Mouse (Mus musculus) spleen, adult 2 months (tissue): ENCODE results near the gene Tmem59l. TPM values are rescaled to one million over a fixed set of nuclear protein-coding genes. Genes with fewer than 3 reads are reported as not detected.
A peak's percentile ranks its signal among the peaks of the same experiment; 100 is the strongest.

ENCODE experiments used
- DNase-seq, 2 experiments: peaks; one replicate each; pipeline versions ENCODE4 v3.0.0 to v3.0.0-alpha.2; 2012 to 2021; ENCODE audit warnings: low spot score in 2 of 2, low read depth in 1 of 2
- H3K27ac ChIP-seq: fragments of 200-500 bp; 2 replicates; pipeline ENCODE4 v1.5.1; 2012; ENCODE audit warnings: low read length, inconsistent platforms; ENCODE audit not compliant: insufficient read depth
- H3K27me3 ChIP-seq: fragments of 200-500 bp; 2 replicates; pipeline ENCODE4 v1.6.1; 2012; ENCODE audit warnings: mild to moderate bottlenecking, moderate library complexity, low read length, inconsistent platforms; ENCODE audit not compliant: control insufficient read depth, insufficient read depth
- H3K36me3 ChIP-seq: fragments of 200-500 bp; 2 replicates; pipeline ENCODE4 v1.6.1; 2012; ENCODE audit warnings: mild to moderate bottlenecking, low read length, inconsistent platforms; ENCODE audit not compliant: control insufficient read depth, insufficient read depth
- H3K4me1 ChIP-seq: fragments of 200-500 bp; 2 replicates; pipeline ENCODE4 v1.6.1; 2011; ENCODE audit warnings: inconsistent platforms; ENCODE audit not compliant: control insufficient read depth, insufficient read depth, insufficient read length
- H3K4me3 ChIP-seq: fragments of 200-500 bp; 2 replicates; pipeline ENCODE4 v1.5.1; 2011; ENCODE audit warnings: mild to moderate bottlenecking, inconsistent platforms; ENCODE audit not compliant: insufficient read depth, insufficient read length; ENCODE audit errors: extremely low read depth
- CTCF ChIP-seq: fragments of 200-500 bp; IDR thresholded peaks from 2 replicates; pipeline ENCODE4 v1.5.1; 2011; ENCODE audit warnings: mild to moderate bottlenecking, inconsistent platforms; ENCODE audit not compliant: insufficient read depth, insufficient read length, insufficient replicate concordance; ENCODE audit errors: extremely low read depth
- POLR2A ChIP-seq: fragments of 200-500 bp; IDR thresholded peaks from 2 replicates; pipeline ENCODE4 v1.6.1; 2011; ENCODE audit warnings: low read depth, low read length, inconsistent platforms
- WGBS: fragments of 180-500 bp; shearing (Covaris S2); methylation state at CpG from one replicate; pipeline ENCODE4 v1.1.7; 2018; 5-methylcytosine and 5-hydroxymethylcytosine counted together
- polyA plus RNA-seq: library from polyadenylated mRNA; depleted of rRNA; stranded (reverse); fragments of >200 nt; gene quantifications from 2 replicates; pipeline ENCODE4 v1.2.3, GENCODE M21; 2012

Gene Tmem59l
- polyA plus RNA-seq, 1 experiment = not detected

DNA sequence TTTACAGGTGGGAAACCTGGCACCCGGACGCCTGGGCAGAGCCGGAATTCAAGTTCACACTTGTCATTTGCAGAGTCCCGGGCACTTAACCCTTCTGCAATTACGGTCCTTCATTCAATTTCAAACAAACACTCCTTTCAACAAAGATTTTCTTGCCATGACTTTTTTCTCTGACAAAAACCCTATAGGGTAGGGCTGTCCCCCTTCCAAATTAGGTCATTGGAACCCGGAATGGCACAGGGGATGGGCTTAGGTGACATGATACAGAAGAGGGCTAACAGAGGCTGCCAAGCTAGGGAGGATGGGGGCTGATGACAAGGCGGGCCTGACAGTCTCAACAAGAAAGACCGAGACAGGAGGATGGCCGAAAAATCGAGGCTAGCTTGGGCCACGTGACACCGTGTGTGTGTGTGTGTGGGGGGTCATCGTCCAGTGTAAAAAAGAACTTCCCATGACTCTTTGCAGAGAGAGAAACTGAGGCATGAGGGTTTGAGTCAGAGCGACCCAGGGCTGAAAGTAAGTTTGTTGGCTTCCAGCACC, 1.8 kb upstream of the Tmem59l start:
- Histone ChIP-seq H3K27ac (no peak overlapping the region), H3K4me1 (peaks cover 18% of the 10 kb centered on the region), H3K36me3 (no peaks in the 10 kb centered on the region), H3K27me3 (peaks cover 46% of the 10 kb centered on the region), H3K4me3 (peak overlapping the region; percentile 0; the same call in 1 of the 2 replicates)
- TF ChIP-seq CTCF (no peak), POLR2A (no peak)
- no peak for DNase-seq
- WGBS = 2% methylated on average over 14 of the region's 14 CpGs

- peaks cover 11% of the 10 kb centered on the region for H3K4me1 ChIP-seq
- no peak for DNase-seq
- TF ChIP-seq POLR2A = no peak
- TF ChIP-seq CTCF = no peak
Measured at GRCm38 (mm10) chr8:70487993-70488796, 1.0 kb upstream of the Tmem59l start.

DNA sequence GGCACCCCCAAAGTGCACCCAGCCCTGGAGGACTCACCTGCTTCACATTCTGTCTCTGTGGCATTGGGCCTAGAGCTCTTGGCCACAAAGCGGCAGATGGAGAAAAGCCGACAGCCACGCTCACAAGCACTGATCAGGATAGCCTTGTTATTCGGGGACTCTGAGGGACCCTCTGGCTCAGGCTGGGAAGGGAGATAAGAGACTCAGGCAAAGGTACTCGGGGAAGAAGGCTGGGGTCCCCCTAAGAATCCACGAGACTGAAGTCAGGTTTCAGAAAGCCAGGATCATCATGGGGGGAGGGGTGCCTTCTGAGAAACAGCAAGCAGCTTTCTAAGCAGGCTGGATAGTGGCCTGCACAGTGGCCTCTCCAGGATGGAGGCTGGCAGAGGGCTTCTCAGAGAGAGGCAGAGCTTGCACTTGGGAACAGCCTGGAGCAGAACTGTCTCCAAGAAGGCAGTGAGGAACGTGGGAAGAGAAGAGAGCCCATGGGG, 922 bp downstream of the Tmem59l start:
- TF ChIP-seq POLR2A (no peak), CTCF (no peak)
- no peak overlapping the region for H3K4me3 ChIP-seq
- 74% methylated on average over 7 of the region's 7 CpGs for WGBS
- H3K27me3 ChIP-seq = peaks cover 23% of the 10 kb centered on the region
- peaks cover 7% of the 10 kb centered on the region for H3K4me1 ChIP-seq
- no peak overlapping the region for H3K27ac ChIP-seq
- no peak for DNase-seq
- H3K36me3 ChIP-seq = no peaks in the 10 kb centered on the region

More at GRCm38 (mm10) chr8:70487993-70488796, 1.0 kb upstream of the Tmem59l start:
- Histone ChIP-seq H3K27me3 (peaks cover 38% of the 10 kb centered on the region), H3K4me3 (peak overlapping the region; percentile 15), H3K27ac (no peak overlapping the region), H3K36me3 (no peaks in the 10 kb centered on the region)
- WGBS = 2% methylated on average over 55 of the region's 55 CpGs

DNA sequence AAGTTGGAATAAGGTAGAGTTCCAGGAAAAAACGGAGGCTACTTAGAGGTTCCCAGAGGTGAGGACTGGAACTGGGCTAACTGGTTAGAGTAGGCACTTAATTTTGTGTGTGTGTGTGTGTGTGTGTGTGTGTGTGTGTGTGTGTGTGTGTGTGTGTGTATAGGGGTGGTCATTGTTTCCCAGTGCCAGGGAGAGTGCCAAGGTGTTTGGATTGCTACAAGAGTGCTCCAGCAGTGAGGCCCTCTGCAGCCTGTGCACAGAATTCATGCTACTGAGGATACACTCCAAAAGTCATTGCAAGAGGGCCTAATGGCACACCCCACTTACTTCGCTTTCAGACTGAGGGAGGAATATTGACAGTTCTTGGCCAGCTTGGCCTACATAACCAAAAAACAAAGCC, 4.2 kb downstream of the Tmem59l start:
- H3K4me1 ChIP-seq = no peaks in the 10 kb centered on the region; the same call in 1 of the 2 replicates
- DNase-seq = no peak
- H3K36me3 ChIP-seq = no peaks in the 10 kb centered on the region
- no peak for TF ChIP-seq POLR2A
- TF ChIP-seq CTCF = no peak
- H3K27ac ChIP-seq = no peak overlapping the region
- WGBS = 83% methylated on average over 2 of the region's 2 CpGs
- H3K27me3 ChIP-seq = peaks cover 4% of the 10 kb centered on the region; the same call in 1 of the 2 replicates
- H3K4me3 ChIP-seq = no peak overlapping the region

- Histone ChIP-seq H3K4me3 (no peak overlapping the region), H3K27ac (no peak overlapping the region), H3K4me1 (peaks cover 5% of the 10 kb centered on the region; the same call in 1 of the 2 replicates), H3K36me3 (no peaks in the 10 kb centered on the region), H3K27me3 (peaks cover 3% of the 10 kb centered on the region; the same call in 1 of the 2 replicates)
- DNase-seq = no peak
- 80% methylated on average over 3 of the region's 3 CpGs for WGBS
- no peak for TF ChIP-seq CTCF
- no peak for TF ChIP-seq POLR2A
Measured at GRCm38 (mm10) chr8:70481908-70482307, 5.2 kb downstream of the Tmem59l start.

GRCm38 (mm10) chr8:70477269-70477982, 9.7 kb downstream of the Tmem59l start:
- no peak for DNase-seq
- WGBS = 18% methylated on average over 21 of the region's 21 CpGs

More at GRCm38 (mm10) chr8:70477269-70477982, 9.7 kb downstream of the Tmem59l start:
- TF ChIP-seq CTCF (no peak), POLR2A (no peak)
- Histone ChIP-seq H3K4me1 (peaks cover 5% of the 10 kb centered on the region; the same call in 1 of the 2 replicates), H3K27ac (no peak overlapping the region), H3K4me3 (peak overlapping the region; percentile 70), H3K36me3 (no peaks in the 10 kb centered on the region), H3K27me3 (no peaks in the 10 kb centered on the region)
